Mouse (Mus musculus): Measurements from ENCODE around the gene Esrra.
A peak's percentile ranks its signal among the peaks of the same experiment; 100 is the strongest.

Esrra gene

GRCm38 (mm10) chr19:6940396-6941351, 19.1 kb upstream of the Esrra start:
- DNase-seq = no peak

- DNase-seq = no peak
Measured at GRCm38 (mm10) chr19:6939106-6940002, 17.7 kb upstream of the Esrra start.

GRCm38 (mm10) chr19:6937541-6938465, 16.2 kb upstream of the Esrra start:
- DNase-seq = no peak

- DNase-seq = no peak
Measured at GRCm38 (mm10) chr19:6936299-6936698, 14.7 kb upstream of the Esrra start.

GRCm38 (mm10) chr19:6934195-6934977, 12.8 kb upstream of the Esrra start, which contains the start of gene Kcnk4:
Kcnk4 (minus strand) TSS chr19:6934515.
- no peak for DNase-seq

- DNase-seq = no peak
Measured at GRCm38 (mm10) chr19:6933436-6934194, 12.0 kb upstream of the Esrra start.

- DNase-seq = no peak
Measured at GRCm38 (mm10) chr19:6933102-6933435, 11.5 kb upstream of the Esrra start.

GRCm38 (mm10) chr19:6932018-6932417, 10.4 kb upstream of the Esrra start:
- no peak for DNase-seq

- DNase-seq = no peak
Measured at GRCm38 (mm10) chr19:6931002-6931401, 9.4 kb upstream of the Esrra start.

GRCm38 (mm10) chr19:6928080-6928479, 6.5 kb upstream of the Esrra start:
- DNase-seq = no peak

GRCm38 (mm10) chr19:6926559-6927255, 5.1 kb upstream of the Esrra start:
- no peak for DNase-seq

- DNase-seq = no peak
Measured at GRCm38 (mm10) chr19:6925611-6926329, 4.2 kb upstream of the Esrra start.

GRCm38 (mm10) chr19:6925307-6925573, 3.6 kb upstream of the Esrra start, which contains the start of gene Catsperz:
Catsperz (minus strand) TSS chr19:6925380.
- DNase-seq = no peak

- DNase-seq = peak; percentile 74
Measured at GRCm38 (mm10) chr19:6924461-6925306, 3.1 kb upstream of the Esrra start.

GRCm38 (mm10) chr19:6922901-6923735, 1.5 kb upstream of the Esrra start:
- DNase-seq = no peak

GRCm38 (mm10) chr19:6920741-6921636, 624 bp downstream of the Esrra start:
- DNase-seq = peak; percentile 68

All from layer of hippocampus, adult 9-11 months (tissue).